Mouse (Mus musculus): ENCODE results near the gene Jagn1.

DNA sequence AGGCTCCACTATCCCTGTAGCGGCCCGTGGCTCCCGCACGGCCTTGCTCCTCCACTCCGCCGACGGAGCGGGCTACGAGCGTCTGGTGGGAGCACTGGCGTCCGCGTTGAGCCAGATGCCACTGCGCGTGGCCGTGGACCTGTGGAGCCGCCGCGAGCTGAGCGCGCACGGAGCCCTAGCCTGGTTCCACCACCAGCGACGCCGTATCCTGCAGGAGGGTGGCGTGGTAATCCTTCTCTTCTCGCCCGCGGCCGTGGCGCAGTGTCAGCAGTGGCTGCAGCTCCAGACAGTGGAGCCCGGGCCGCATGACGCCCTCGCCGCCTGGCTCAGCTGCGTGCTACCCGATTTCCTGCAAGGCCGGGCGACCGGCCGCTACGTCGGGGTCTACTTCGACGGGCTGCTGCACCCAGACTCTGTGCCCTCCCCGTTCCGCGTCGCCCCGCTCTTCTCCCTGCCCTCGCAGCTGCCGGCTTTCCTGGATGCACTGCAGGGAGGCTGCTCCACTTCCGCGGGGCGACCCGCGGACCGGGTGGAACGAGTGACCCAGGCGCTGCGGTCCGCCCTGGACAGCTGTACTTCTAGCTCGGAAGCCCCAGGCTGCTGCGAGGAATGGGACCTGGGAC is 40.2 kb downstream of the Jagn1 start:
- TF ChIP-seq CTCF (IDR thresholded peaks at IDR 0.05; ENCODE audit: low read depth) = peak; percentile 33; the same call in 1 of the 2 replicates
- no peak for TF ChIP-seq EP300 (optimal IDR thresholded peaks at IDR 0.05)
